Mouse (Mus musculus): ENCODE measurements around the gene Calhm3. TPM values are rescaled to one million over a fixed set of nuclear protein-coding genes. Genes with fewer than 3 reads are reported as not detected.
A peak's percentile ranks its signal among the peaks of the same experiment; 100 is the strongest.

Calhm3 gene
- total and polyA plus RNA-seq, 2 experiments from 2014 or later, result not detected

- H3K4me2 ChIP-seq (ENCODE audit: low read depth, low read length), result peak overlapping the region; percentile 91
- H3K27ac ChIP-seq, result peak overlapping the region; percentile 78
- peak overlapping the region; percentile 75 for H3K4me3 ChIP-seq (ENCODE audit: low read length)
- WGBS, result 1% methylated on average over 38 of the region's 42 CpGs
- DNase-seq (ENCODE audit: low spot score) (peak; percentile 57), ATAC-seq (peak; percentile 28)
- H3K9ac ChIP-seq (replicated peaks; ENCODE audit: low read length), result peak overlapping the region; percentile 81
- H3K27me3 ChIP-seq (ENCODE audit: insufficient read depth, low read length), result 0 out of 2 replicates have a peak, but pooled peaks cover 4% of the 10 kb centered on the region
- H3K4me1 ChIP-seq (ENCODE audit: insufficient read depth, low read length), result peaks cover 5% of the 10 kb centered on the region; the same call in 1 of the 2 replicates
- no peak for TF ChIP-seq CTCF (IDR thresholded peaks at IDR 0.05; ENCODE audit: low read depth)
- H3K36me3 ChIP-seq (ENCODE audit: insufficient read depth, low read length), result no peaks in the 10 kb centered on the region
- no peaks in the 10 kb centered on the region for H3K9me3 ChIP-seq (ENCODE audit: low read length)
Observed at GRCm38 (mm10) chr19:47179272-47179809, 21.8 kb upstream of the Calhm3 start.

GRCm38 (mm10) chr19:47178431-47179271, 21.1 kb upstream of the Calhm3 start, which contains the start of gene Neurl1a:
Gene Neurl1a, plus strand, starts transcription at chr19:47178820.
- Histone ChIP-seq H3K4me2 (ENCODE audit: low read depth, low read length) (peak within 1 kb of the TSS; percentile 91), H3K9ac (replicated peaks; ENCODE audit: low read length) (peak within 1 kb of the TSS; percentile 81), H3K27ac (peak within 1 kb of the TSS; percentile 78), H3K4me3 (ENCODE audit: low read length) (peak within 1 kb of the TSS; percentile 75), H3K9me3 (ENCODE audit: low read length) (no peaks in the 10 kb centered on the region), H3K36me3 (ENCODE audit: insufficient read depth, low read length) (no peaks in the 10 kb centered on the region), H3K4me1 (ENCODE audit: insufficient read depth, low read length) (0 out of 2 replicates have a peak, but pooled peaks cover 5% of the 10 kb centered on the region), H3K27me3 (ENCODE audit: insufficient read depth, low read length) (0 out of 2 replicates have a peak, but pooled peaks cover 4% of the 10 kb centered on the region)
- DNase-seq (ENCODE audit: low spot score) (peak; percentile 82), ATAC-seq (peak; percentile 66)
- WGBS, result 3% methylated on average over 83 of the region's 98 CpGs
- TF ChIP-seq CTCF (IDR thresholded peaks at IDR 0.05; ENCODE audit: low read depth), result no peak

- no peaks in the 10 kb centered on the region for H3K9me3 ChIP-seq (ENCODE audit: low read length)
- WGBS, result 27% methylated on average over 10 of the region's 10 CpGs
- 0 out of 2 replicates have a peak, but pooled peaks cover 4% of the 10 kb centered on the region for H3K27me3 ChIP-seq (ENCODE audit: insufficient read depth, low read length)
- peak overlapping the region; percentile 78; the same call in 1 of the 2 replicates for H3K27ac ChIP-seq
- peak overlapping the region; percentile 75 for H3K4me3 ChIP-seq (ENCODE audit: low read length)
- no peak overlapping the region for H3K9ac ChIP-seq (replicated peaks; ENCODE audit: low read length)
- peak; percentile 67 for DNase-seq (ENCODE audit: low spot score)
- H3K36me3 ChIP-seq (ENCODE audit: insufficient read depth, low read length), result no peaks in the 10 kb centered on the region
- ATAC-seq, result peak; percentile 64
- 0 out of 2 replicates have a peak, but pooled peaks cover 5% of the 10 kb centered on the region for H3K4me1 ChIP-seq (ENCODE audit: insufficient read depth, low read length)
- H3K4me2 ChIP-seq (ENCODE audit: low read depth, low read length), result peak overlapping the region; percentile 91
- peak; percentile 74 for TF ChIP-seq CTCF (IDR thresholded peaks at IDR 0.05; ENCODE audit: low read depth)
Observed at GRCm38 (mm10) chr19:47178001-47178400, 20.4 kb upstream of the Calhm3 start.

GRCm38 (mm10) chr19:47176916-47177505, 19.4 kb upstream of the Calhm3 start:
- H3K4me2 ChIP-seq (ENCODE audit: low read depth, low read length), result no peak overlapping the region
- 77% methylated on average over 2 of the region's 2 CpGs for WGBS
- no peak for DNase-seq (ENCODE audit: low spot score)
- no peak overlapping the region for H3K27ac ChIP-seq
- no peaks in the 10 kb centered on the region for H3K36me3 ChIP-seq (ENCODE audit: insufficient read depth, low read length)
- H3K27me3 ChIP-seq (ENCODE audit: insufficient read depth, low read length), result 0 out of 2 replicates have a peak, but pooled peaks cover 4% of the 10 kb centered on the region
- 0 out of 2 replicates have a peak, but pooled peaks cover 5% of the 10 kb centered on the region for H3K4me1 ChIP-seq (ENCODE audit: insufficient read depth, low read length)
- ATAC-seq, result no peak
- no peaks in the 10 kb centered on the region for H3K9me3 ChIP-seq (ENCODE audit: low read length)
- H3K4me3 ChIP-seq (ENCODE audit: low read length), result no peak overlapping the region
- TF ChIP-seq CTCF (IDR thresholded peaks at IDR 0.05; ENCODE audit: low read depth), result no peak
- H3K9ac ChIP-seq (replicated peaks; ENCODE audit: low read length), result no peak overlapping the region

GRCm38 (mm10) chr19:47175472-47175871, 17.9 kb upstream of the Calhm3 start:
- Histone ChIP-seq H3K4me3 (ENCODE audit: low read length) (no peak overlapping the region), H3K4me1 (ENCODE audit: insufficient read depth, low read length) (no peaks in the 10 kb centered on the region), H3K9me3 (ENCODE audit: low read length) (no peaks in the 10 kb centered on the region), H3K9ac (replicated peaks; ENCODE audit: low read length) (no peak overlapping the region), H3K27me3 (ENCODE audit: insufficient read depth, low read length) (0 out of 2 replicates have a peak, but pooled peaks cover under 1% of the 10 kb centered on the region), H3K4me2 (ENCODE audit: low read depth, low read length) (no peak overlapping the region), H3K36me3 (ENCODE audit: insufficient read depth, low read length) (no peaks in the 10 kb centered on the region), H3K27ac (no peak overlapping the region)
- TF ChIP-seq CTCF (IDR thresholded peaks at IDR 0.05; ENCODE audit: low read depth), result peak; percentile 42
- DNase-seq (ENCODE audit: low spot score) (no peak), ATAC-seq (no peak)
- WGBS, result 77% methylated on average over 2 of the region's 2 CpGs

- Histone ChIP-seq H3K36me3 (ENCODE audit: insufficient read depth, low read length) (no peaks in the 10 kb centered on the region), H3K4me1 (ENCODE audit: insufficient read depth, low read length) (no peaks in the 10 kb centered on the region), H3K4me3 (ENCODE audit: low read length) (no peak overlapping the region), H3K9ac (replicated peaks; ENCODE audit: low read length) (no peak overlapping the region), H3K27ac (no peak overlapping the region), H3K4me2 (ENCODE audit: low read depth, low read length) (no peak overlapping the region), H3K27me3 (ENCODE audit: insufficient read depth, low read length) (no peaks in the 10 kb centered on the region), H3K9me3 (ENCODE audit: low read length) (no peaks in the 10 kb centered on the region)
- ATAC-seq, result no peak
- TF ChIP-seq CTCF (IDR thresholded peaks at IDR 0.05; ENCODE audit: low read depth), result peak; percentile 68
- peak; percentile 57 for DNase-seq (ENCODE audit: low spot score)
- WGBS, result 56% methylated on average over 3 of the region's 3 CpGs
Observed at GRCm38 (mm10) chr19:47174515-47174914, 17.0 kb upstream of the Calhm3 start.

All from hindbrain, postnatal 0 days (tissue).